Mouse (Mus musculus) MEL (cell line): ENCODE data around the gene Dync1li2. TPM values are rescaled to one million over a fixed set of nuclear protein-coding genes. Genes with fewer than 3 reads are reported as not detected.

ENCODE experiments used
- DNase-seq: peaks from one replicate; pipeline ENCODE4 v3.0.0; 2011; ENCODE audit warnings: low read depth, low spot score
- H3K27ac ChIP-seq: 2 replicates; pipeline ENCODE4 v1.5.1; 2012; ENCODE audit warnings: low read depth, mild to moderate bottlenecking, control low read depth, low read length, moderate library complexity; ENCODE audit not compliant: control insufficient read depth
- H3K27me3 ChIP-seq, 2 experiments: fragments of 150-350 bp in 1 of 2; sonication (generic) in 1 of 2; 2 replicates each; pipeline ENCODE4 v1.6.1; 2012; ENCODE audit warnings: low read length in 2 of 2, mild to moderate bottlenecking in 2 of 2, improper control_type of control experiment in 1 of 2, moderate library complexity in 1 of 2; ENCODE audit not compliant: insufficient read depth in 2 of 2, control insufficient read depth in 1 of 2
- H3K36me3 ChIP-seq, 2 experiments: 2 replicates each; pipeline ENCODE4 v1.6.1; 2012 to 2014; ENCODE audit warnings: low read length in 2 of 2, improper control_type of control experiment in 1 of 2, inconsistent platforms in 1 of 2, mild to moderate bottlenecking in 1 of 2; ENCODE audit not compliant: insufficient read depth in 2 of 2, control insufficient read depth in 1 of 2
- H3K4me1 ChIP-seq, 2 experiments: fragments of 150-350 bp in 1 of 2; sonication (generic) in 1 of 2; 2 replicates each; pipeline ENCODE4 v1.6.1; 2012; ENCODE audit warnings: low read length in 2 of 2, improper control_type of control experiment in 1 of 2, mild to moderate bottlenecking in 1 of 2; ENCODE audit not compliant: insufficient read depth in 2 of 2, control insufficient read depth in 1 of 2
- H3K4me3 ChIP-seq, 2 experiments: fragments of 150-350 bp in 1 of 2; sonication (generic) in 1 of 2; 2 replicates each; pipeline ENCODE4 v1.5.1; 2012; ENCODE audit warnings: low read depth in 2 of 2, low read length in 2 of 2, mild to moderate bottlenecking in 2 of 2, moderate library complexity in 2 of 2, control low read depth in 1 of 2, improper control_type of control experiment in 1 of 2; ENCODE audit not compliant: control insufficient read depth in 1 of 2, insufficient read depth in 1 of 2
- H3K79me2 ChIP-seq: 2 replicates; pipeline ENCODE4 v1.6.1; 2012; ENCODE audit warnings: mild to moderate bottlenecking, low read length, moderate library complexity; ENCODE audit not compliant: control insufficient read depth, poor library complexity, insufficient read depth
- H3K9ac ChIP-seq: 2 replicates; pipeline ENCODE4 v1.6.1; 2012; ENCODE audit warnings: low read depth, mild to moderate bottlenecking, control low read depth, low read length, moderate library complexity; ENCODE audit not compliant: control insufficient read depth, poor library complexity, severe bottlenecking
- H3K9me3 ChIP-seq: fragments of 150-350 bp; sonication (generic); replicated peaks from 2 replicates; pipeline ENCODE4 v1.6.1; 2012; ENCODE audit warnings: mild to moderate bottlenecking, low read length, improper control_type of control experiment, moderate library complexity; ENCODE audit not compliant: insufficient read depth
- BHLHE40 ChIP-seq: IDR thresholded peaks from 2 replicates; pipeline ENCODE4 v1.6.1; 2012; ENCODE audit warnings: low read depth, mild to moderate bottlenecking, inconsistent platforms, low read length, improper control_type of control experiment, borderline replicate concordance
- CHD1 ChIP-seq: IDR thresholded peaks from 2 replicates; pipeline ENCODE4 v1.6.1; 2012; ENCODE audit warnings: low read depth, mild to moderate bottlenecking, inconsistent platforms, low read length, improper control_type of control experiment
- CHD2 ChIP-seq: IDR thresholded peaks from 2 replicates; pipeline ENCODE4 v1.6.1; 2011; ENCODE audit warnings: low read length, improper control_type of control experiment
- ELF1 ChIP-seq: IDR thresholded peaks from 2 replicates; pipeline ENCODE4 v1.6.1; 2014; ENCODE audit warnings: low read depth, mild to moderate bottlenecking, inconsistent platforms, low read length, improper control_type of control experiment, moderate library complexity
- ETS1 ChIP-seq: IDR thresholded peaks from 2 replicates; pipeline ENCODE4 v1.6.1; 2012; ENCODE audit warnings: low read depth, mild to moderate bottlenecking, inconsistent platforms, low read length, improper control_type of control experiment, moderate library complexity
- GABPA ChIP-seq: IDR thresholded peaks from 2 replicates; pipeline ENCODE4 v1.6.1; 2012; ENCODE audit warnings: low read depth, mild to moderate bottlenecking, inconsistent platforms, low read length, improper control_type of control experiment, moderate library complexity
- GATA1 ChIP-seq: IDR thresholded peaks from 2 replicates; pipeline ENCODE4 v1.6.1; 2011; ENCODE audit warnings: low read depth, low read length, improper control_type of control experiment
- JUND ChIP-seq: IDR thresholded peaks from 2 replicates; pipeline ENCODE4 v1.6.1; 2011; ENCODE audit warnings: low read depth, mild to moderate bottlenecking, improper control_type of control experiment, low read length
- KAT2A ChIP-seq: conservative IDR thresholded peaks from 2 replicates; pipeline ENCODE4 v1.6.1; 2012; ENCODE audit warnings: low read depth, low read length, improper control_type of control experiment, inconsistent platforms
- MAFK ChIP-seq: IDR thresholded peaks from 2 replicates; pipeline ENCODE4 v1.6.1; 2011; ENCODE audit warnings: low read depth, mild to moderate bottlenecking, low read length, improper control_type of control experiment, borderline replicate concordance
- MAX ChIP-seq: IDR thresholded peaks from 2 replicates; pipeline ENCODE4 v1.6.1; 2011; ENCODE audit warnings: low read length, improper control_type of control experiment
- MAZ ChIP-seq: IDR thresholded peaks from 2 replicates; pipeline ENCODE4 v1.6.1; 2012; ENCODE audit warnings: low read depth, mild to moderate bottlenecking, inconsistent platforms, low read length, improper control_type of control experiment
- MEF2A ChIP-seq: IDR thresholded peaks from 2 replicates; pipeline ENCODE4 v1.6.1; 2014; ENCODE audit warnings: low read depth, mild to moderate bottlenecking, inconsistent platforms, low read length, improper control_type of control experiment; ENCODE audit not compliant: poor library complexity, insufficient replicate concordance, severe bottlenecking; ENCODE audit errors: extremely low read depth
- MXI1 ChIP-seq: IDR thresholded peaks from 2 replicates; pipeline ENCODE4 v1.6.1; 2011; ENCODE audit warnings: mild to moderate bottlenecking, low read depth, low read length, improper control_type of control experiment
- MYB ChIP-seq: IDR thresholded peaks from 2 replicates; pipeline ENCODE4 v1.6.1; 2011; ENCODE audit warnings: mild to moderate bottlenecking, low read depth, low read length, improper control_type of control experiment
- MYC ChIP-seq: IDR thresholded peaks from 2 replicates; pipeline ENCODE4 v1.6.1; 2011; ENCODE audit warnings: low read depth, mild to moderate bottlenecking, low read length, improper control_type of control experiment, moderate library complexity
- NELFE ChIP-seq: IDR thresholded peaks from 2 replicates; pipeline ENCODE4 v1.6.1; 2011; ENCODE audit warnings: low read depth, low read length, improper control_type of control experiment
- NRF1 ChIP-seq: IDR thresholded peaks from 2 replicates; pipeline ENCODE4 v1.6.1; 2014; ENCODE audit warnings: low read depth, mild to moderate bottlenecking, inconsistent platforms, low read length, improper control_type of control experiment, moderate library complexity; ENCODE audit not compliant: poor library complexity, insufficient read depth, severe bottlenecking
- POLR2AphosphoS5 ChIP-seq: IDR thresholded peaks from 2 replicates; pipeline ENCODE4 v1.6.1; 2012; ENCODE audit warnings: low read depth, borderline replicate concordance, mild to moderate bottlenecking, inconsistent platforms, low read length, moderate library complexity, mixed read lengths
- RCOR1 ChIP-seq: IDR thresholded peaks from 2 replicates; pipeline ENCODE4 v1.6.1; 2012; ENCODE audit warnings: low read depth, mild to moderate bottlenecking, inconsistent platforms, low read length, improper control_type of control experiment
- SIN3A ChIP-seq: IDR thresholded peaks from 2 replicates; pipeline ENCODE4 v1.6.1; 2012; ENCODE audit warnings: low read length, improper control_type of control experiment, inconsistent platforms
- SMC3 ChIP-seq: IDR thresholded peaks from 2 replicates; pipeline ENCODE4 v1.6.1; 2011; ENCODE audit warnings: low read depth, low read length, improper control_type of control experiment
- TBP ChIP-seq: IDR thresholded peaks from 2 replicates; pipeline ENCODE4 v1.8.0; 2011; ENCODE audit warnings: low read depth, low read length, improper control_type of control experiment
- UBTF ChIP-seq: IDR thresholded peaks from 2 replicates; pipeline ENCODE4 v1.6.1; 2012; ENCODE audit warnings: low read depth, mild to moderate bottlenecking, inconsistent platforms, low read length, improper control_type of control experiment, moderate library complexity, borderline replicate concordance; ENCODE audit not compliant: insufficient read depth
- USF1 ChIP-seq: IDR thresholded peaks from 2 replicates; pipeline ENCODE4 v1.6.1; 2014; ENCODE audit warnings: low read depth, mild to moderate bottlenecking, inconsistent platforms, low read length, improper control_type of control experiment, moderate library complexity
- USF2 ChIP-seq, 2 experiments: IDR thresholded peaks; 2 replicates each; pipeline ENCODE4 v1.6.1; 2011 to 2012; ENCODE audit warnings: improper control_type of control experiment in 2 of 2, low read length in 2 of 2, borderline replicate concordance in 1 of 2, inconsistent platforms in 1 of 2, low read depth in 1 of 2, mild to moderate bottlenecking in 1 of 2; ENCODE audit not compliant: insufficient read depth in 1 of 2
- ZC3H11A ChIP-seq: IDR thresholded peaks from 2 replicates; pipeline ENCODE4 v1.6.1; 2012; ENCODE audit warnings: low read depth, mild to moderate bottlenecking, inconsistent platforms, low read length, improper control_type of control experiment
- ZKSCAN1 ChIP-seq: IDR thresholded peaks from 2 replicates; pipeline ENCODE4 v1.6.1; 2012; ENCODE audit warnings: low read depth, mild to moderate bottlenecking, inconsistent platforms, low read length, improper control_type of control experiment, moderate library complexity
- ZNF384 ChIP-seq: IDR thresholded peaks from 2 replicates; pipeline ENCODE4 v1.6.1; 2012; ENCODE audit warnings: low read depth, mild to moderate bottlenecking, inconsistent platforms, low read length, improper control_type of control experiment
- polyA plus RNA-seq, 2 experiments: library from polyadenylated mRNA; stranded (reverse) in 1 of 2; unstranded in 1 of 2; fragments of >175 nt in 1 of 2; fragments of >200 nt in 1 of 2; gene quantifications; 2 replicates each; pipeline versions ENCODE4 v1.2.1 to v1.2.4; 2012; ENCODE audit warnings: low replicate concordance in 2 of 2, low read depth in 1 of 2; ENCODE audit not compliant: insufficient read length in 2 of 2, insufficient read depth in 1 of 2, missing spikeins in 1 of 2
- total RNA-seq: library from RNA; depleted of rRNA; stranded (reverse); fragments of 300-350 nt; gene quantifications from 2 replicates; pipeline ENCODE4 v1.2.3, GENCODE M21; 2012

Gene Dync1li2
- total and polyA plus RNA-seq, 3 experiments = 22.4 to 23.8 TPM; not detected in 1

GRCm38 (mm10) chr8:104380269-104380668 lies 62.6 kb downstream of the Dync1li2 start:
- Histone ChIP-seq H3K36me3 (no peaks in the 10 kb centered on the region), H3K9me3 (no peaks in the 10 kb centered on the region), H3K4me3 (no peak overlapping the region), H3K27ac (no peak overlapping the region), H3K4me1 (no peaks in the 10 kb centered on the region), H3K79me2 (peaks cover 5% of the 10 kb centered on the region; the same call in 1 of the 2 replicates), H3K9ac (no peak overlapping the region), H3K27me3 (no peaks in the 10 kb centered on the region)
- DNase-seq = no peak
- TF ChIP-seq MEF2A (no peak), MAFK (no peak), JUND (no peak), BHLHE40 (no peak), KAT2A (no peak), ZKSCAN1 (no peak), ZNF384 (no peak), UBTF (no peak), MXI1 (no peak), POLR2AphosphoS5 (no peak), ZC3H11A (no peak), NELFE (no peak), CHD1 (no peak), ELF1 (no peak), TBP (no peak), MAX (no peak), USF1 (no peak)

- Histone ChIP-seq H3K27me3 (no peaks in the 10 kb centered on the region), H3K36me3 (no peaks in the 10 kb centered on the region), H3K79me2 (peaks cover 5% of the 10 kb centered on the region; the same call in 1 of the 2 replicates), H3K27ac (no peak overlapping the region), H3K9me3 (no peaks in the 10 kb centered on the region), H3K4me1 (no peaks in the 10 kb centered on the region), H3K9ac (no peak overlapping the region), H3K4me3 (no peak overlapping the region)
- DNase-seq = no peak
- no peak for TF ChIP-seq SMC3
- no peak for TF ChIP-seq JUND
- no peak for TF ChIP-seq POLR2AphosphoS5
- no peak for TF ChIP-seq NRF1
- no peak for TF ChIP-seq BHLHE40
- no peak for TF ChIP-seq MYB
- TF ChIP-seq ZKSCAN1 = no peak
- TF ChIP-seq ETS1 = no peak
- no peak for TF ChIP-seq GATA1
- no peak for TF ChIP-seq SIN3A
- no peak for TF ChIP-seq MAZ
- no peak for TF ChIP-seq CHD2
- no peak for TF ChIP-seq RCOR1
- TF ChIP-seq USF2 (IDR thresholded peaks at IDR 0.05; ENCODE audit: borderline replicate concordance in 1 of 2, insufficient read depth in 1 of 2, low read depth in 1 of 2, low read length in 2 of 2) = no peak
- no peak for TF ChIP-seq NELFE
- TF ChIP-seq MYC = no peak
- TF ChIP-seq ZNF384 = no peak
- TF ChIP-seq GABPA = no peak
These were observed 63.5 kb downstream of the Dync1li2 start for GRCm38 (mm10) chr8:104379301-104379836.
